Mouse (Mus musculus) cerebellum, adult 2 months (tissue): ENCODE results near the gene Gm42791.

Source experiments
- CTCF ChIP-seq: fragments of 200-500 bp; IDR thresholded peaks from 2 replicates; pipeline ENCODE4 v1.5.1; 2011; ENCODE audit warnings: low read depth, mild to moderate bottlenecking, control low read depth, low read length, moderate library complexity, borderline replicate concordance; ENCODE audit not compliant: insufficient read depth
- POLR2A ChIP-seq: fragments of 200-500 bp; IDR thresholded peaks from 2 replicates; pipeline ENCODE4 v1.6.1; 2011; ENCODE audit warnings: low read length, control low read depth, borderline replicate concordance; ENCODE audit not compliant: insufficient read depth

GRCm38 (mm10) chr5:149027389-149027788 is 32.4 kb upstream of the Gm42791 start:
- TF ChIP-seq POLR2A = no peak
- no peak for TF ChIP-seq CTCF
